Mouse (Mus musculus) heart, postnatal 10 days (tissue): ENCODE data around the gene Pmvk. TPM values are rescaled to one million over a fixed set of nuclear protein-coding genes. Genes with fewer than 3 reads are reported as not detected.
"Not testable (repeated sequence)": the region's sequence is repeated elsewhere in the genome, so short reads cannot be mapped to it uniquely, and the experiment has no call there.

ENCODE experiments used
- DNase-seq, 2 experiments: peaks; one replicate each; pipeline ENCODE4 v3.0.0; 2021
- intact Hi-C: fragments of 180-260 bp; cut with DNase I; formaldehyde crosslinking; loops from one replicate; pipeline ENCODE4 v1.15.1; 2025
- total RNA-seq, 2 experiments: library from RNA; stranded (reverse); gene quantifications; 2 replicates each; pipeline ENCODE4 v1.2.3; 2021

Gene Pmvk
- total RNA-seq, 2 experiments from 2014 or later: 8.9 to 12.1 TPM

DNA sequence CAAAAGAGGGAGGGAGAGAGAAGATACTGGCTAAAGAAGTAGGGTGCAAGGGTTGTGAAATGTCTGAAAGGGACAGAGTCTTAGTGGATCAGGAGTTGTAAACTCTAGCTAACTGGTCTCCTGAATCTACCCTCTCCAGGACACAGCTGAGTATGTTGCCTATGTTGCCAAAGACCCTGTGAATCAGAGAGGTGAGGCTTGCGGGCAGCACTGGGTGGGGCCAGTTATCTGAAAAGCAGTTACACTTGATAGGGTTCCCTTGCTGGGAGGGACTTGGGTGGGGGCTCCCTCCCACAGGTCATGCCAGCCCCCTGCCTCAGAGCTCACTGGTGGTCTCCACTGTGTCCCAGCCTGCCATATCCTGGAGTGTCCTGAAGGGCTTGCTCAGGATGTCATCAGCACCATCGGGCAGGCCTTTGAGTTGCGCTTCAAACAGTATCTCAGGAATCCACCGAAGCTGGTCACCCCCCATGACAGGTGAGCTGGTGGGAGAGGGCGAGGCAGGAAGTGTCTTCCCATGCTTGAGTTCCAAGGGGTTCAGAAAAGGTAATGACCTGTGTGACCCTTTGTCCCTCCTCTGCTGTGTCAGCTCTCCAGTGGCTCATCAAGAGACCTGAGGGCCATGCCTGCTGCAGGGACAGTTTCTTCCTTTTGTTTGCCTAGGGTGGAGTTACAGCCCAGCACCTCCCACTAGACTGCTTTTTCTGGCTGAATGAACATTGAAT is 29.8 kb upstream of the Pmvk start:
- no peak for DNase-seq
- intact Hi-C loops: no loop called here

DNA sequence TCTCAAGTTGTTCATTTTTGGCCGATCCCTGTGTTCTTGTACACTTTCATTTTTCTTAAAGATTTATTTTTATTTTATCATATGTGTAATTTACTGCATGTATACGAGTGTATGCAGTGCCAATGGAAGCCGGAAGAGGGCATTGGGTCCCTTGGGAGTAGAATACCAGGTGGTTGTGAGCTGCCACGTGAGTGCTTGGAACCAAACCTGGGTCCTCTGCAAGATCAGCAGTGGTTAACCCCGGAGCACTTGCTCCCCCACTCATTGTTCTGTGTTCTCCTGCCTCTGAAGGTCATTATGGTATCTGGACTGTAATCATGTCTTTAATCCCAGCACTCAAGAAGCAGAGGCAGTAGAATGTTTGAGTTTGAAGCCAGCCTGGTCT is 29.2 kb upstream of the Pmvk start:
- intact Hi-C loops: no loop called here
- no peak for DNase-seq

DNA sequence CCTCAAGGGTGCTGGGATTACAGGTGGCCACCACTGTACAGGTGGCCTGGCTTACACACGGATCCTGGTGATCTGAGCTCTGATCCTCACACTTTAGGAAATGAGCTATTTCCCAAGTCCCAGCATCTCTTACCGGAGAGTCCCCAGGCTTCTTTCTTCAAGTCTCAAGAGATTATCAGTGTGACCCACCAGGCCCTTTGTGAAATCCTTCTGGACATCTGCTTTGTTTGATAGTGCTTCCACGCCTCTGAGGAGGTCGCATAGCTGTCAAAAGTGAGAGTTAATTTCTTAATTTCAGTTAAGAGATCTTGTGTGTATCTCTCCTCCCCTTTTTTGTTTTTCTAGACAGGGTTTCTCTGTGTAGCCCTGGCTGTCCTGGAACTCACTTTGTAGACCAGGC is 28.5 kb upstream of the Pmvk start:
- no peak for DNase-seq
- intact Hi-C loops: no loop called here

DNA sequence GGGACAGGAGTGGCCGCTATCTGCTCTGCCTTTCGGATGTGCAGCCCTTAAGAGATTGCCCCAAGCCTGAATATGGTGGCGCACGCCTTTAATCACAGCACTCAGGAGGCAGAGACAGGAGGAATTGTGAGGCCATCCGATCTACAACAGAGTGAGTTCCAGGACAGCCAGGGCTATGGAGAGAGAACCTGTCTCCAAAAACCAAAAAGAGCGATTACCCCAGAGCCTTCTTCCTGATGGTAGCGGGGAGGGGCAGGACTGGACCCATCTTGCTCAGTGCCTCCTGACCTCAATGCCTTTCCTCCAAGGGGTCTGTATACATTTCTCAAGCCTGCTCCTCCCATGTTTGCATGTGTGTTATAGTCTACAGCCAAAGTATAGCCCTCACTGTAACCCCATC is 25.3 kb upstream of the Pmvk start:
- DNase-seq, intact Hi-C loops: not testable (repeated sequence)

DNA sequence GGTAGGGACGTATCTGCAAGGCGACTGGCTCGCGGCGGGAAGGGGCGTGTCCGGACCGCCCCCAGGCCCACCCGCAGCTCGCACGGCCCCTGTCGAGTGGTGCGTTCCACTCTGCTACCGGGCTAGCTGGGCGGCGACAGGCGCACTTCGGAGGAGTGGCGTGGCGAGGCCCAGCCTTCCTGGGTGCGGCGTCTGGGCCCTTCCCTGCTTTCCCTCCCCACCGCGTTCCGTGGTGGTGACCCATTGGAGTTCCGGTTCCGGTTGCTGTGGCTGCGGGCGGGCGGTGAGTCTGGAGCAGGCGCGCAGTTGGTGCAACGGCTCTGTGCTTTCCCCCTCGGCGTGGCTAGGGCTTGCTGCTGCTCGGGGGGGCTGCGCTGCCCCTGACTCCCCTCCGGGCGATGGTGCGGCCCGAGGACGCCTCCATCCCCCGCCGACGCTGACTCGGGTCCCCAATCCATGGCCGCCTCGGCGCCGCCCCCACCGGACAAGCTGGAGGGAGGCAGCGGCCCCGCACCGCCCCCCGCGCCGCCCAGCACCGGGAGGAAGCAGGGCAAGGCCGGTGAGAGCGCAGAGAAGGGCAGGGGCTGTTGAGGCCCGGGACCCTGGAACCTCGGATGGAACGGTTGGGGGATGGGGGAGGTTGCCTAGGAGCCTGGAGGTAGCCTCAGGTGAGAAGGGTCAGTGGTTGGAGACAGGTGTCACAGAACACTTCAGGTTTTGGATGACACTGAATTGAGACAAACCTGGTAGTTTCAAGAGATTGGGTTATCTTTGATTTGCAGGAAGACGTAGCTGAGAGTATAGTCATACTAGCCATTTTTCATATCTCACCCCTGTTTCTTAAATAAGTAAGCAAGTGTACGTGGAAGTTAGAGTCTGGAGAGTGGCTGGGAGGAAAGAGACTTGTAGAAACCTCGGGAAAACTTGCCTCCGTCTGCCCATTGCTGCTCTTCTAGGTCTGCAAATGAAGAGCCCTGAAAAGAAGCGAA is 23.9 kb upstream of the Pmvk start, which contains the start of gene Pygo2:
TSS of gene Pygo2 (plus strand) at position 44 of the 989 bp plus-strand sequence.
- DNase-seq: peak; percentile 96
- intact Hi-C loops: no loop called here

DNA sequence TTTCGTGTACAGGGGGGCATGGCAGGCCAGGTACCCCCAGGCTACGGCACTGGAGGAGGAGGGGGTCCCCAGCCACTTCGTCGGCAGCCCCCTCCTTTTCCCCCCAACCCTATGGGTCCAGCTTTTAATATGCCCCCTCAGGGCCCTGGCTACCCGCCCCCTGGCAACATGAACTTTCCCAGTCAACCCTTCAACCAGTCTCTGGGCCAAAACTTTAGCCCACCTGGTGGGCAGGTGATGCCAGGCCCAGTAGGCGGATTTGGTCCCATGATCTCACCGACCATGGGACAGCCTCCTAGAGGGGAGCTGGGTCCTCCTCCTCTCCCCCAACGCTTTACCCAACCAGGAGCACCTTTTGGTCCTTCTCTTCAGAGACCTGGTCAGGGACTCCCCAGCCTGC is 21.7 kb upstream of the Pmvk start:
- intact Hi-C loops: no loop called here
- no peak for DNase-seq

DNA sequence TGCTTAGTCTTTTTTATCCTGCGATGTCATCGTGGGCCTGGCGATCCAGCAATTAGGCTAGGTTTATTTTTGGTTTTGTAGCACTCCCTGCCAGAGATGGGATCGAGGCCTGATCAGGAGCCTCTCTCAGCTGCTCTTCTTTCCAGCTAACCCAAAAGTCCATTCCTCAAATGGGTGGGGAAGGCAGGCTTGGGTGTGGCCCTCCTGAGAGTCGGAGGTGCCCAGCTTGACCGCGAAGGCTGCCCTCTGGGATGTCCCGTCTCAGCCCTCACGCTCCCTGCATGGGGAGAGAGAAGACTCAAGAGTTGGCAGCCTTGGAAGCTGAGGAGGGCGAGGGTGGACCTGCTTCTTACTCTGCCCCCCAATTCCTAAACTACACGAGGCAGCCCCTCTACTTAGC is 19.8 kb upstream of the Pmvk start:
- intact Hi-C loops: no loop called here
- no peak for DNase-seq

DNA sequence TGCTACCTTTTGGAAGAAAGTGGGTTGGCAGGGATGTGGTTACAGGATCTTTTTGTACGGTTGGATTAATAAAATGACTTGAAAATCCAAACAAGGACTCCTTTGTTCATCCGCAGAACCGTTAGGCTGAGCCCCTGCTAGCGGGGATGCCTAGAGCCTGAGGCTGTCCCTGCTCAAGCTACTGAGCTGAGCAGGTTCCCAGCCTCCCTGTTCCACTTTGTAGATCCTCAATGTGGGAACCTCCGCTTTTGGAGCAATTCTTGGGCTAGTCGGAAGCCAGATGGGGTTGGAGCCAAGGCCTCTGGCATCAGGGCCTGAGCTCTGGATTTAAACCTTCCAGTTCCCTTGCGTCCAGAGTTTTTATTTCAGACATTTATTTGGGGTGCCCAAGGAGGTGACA is 19.3 kb upstream of the Pmvk start:
- intact Hi-C loops: no loop called here
- DNase-seq: no peak

DNA sequence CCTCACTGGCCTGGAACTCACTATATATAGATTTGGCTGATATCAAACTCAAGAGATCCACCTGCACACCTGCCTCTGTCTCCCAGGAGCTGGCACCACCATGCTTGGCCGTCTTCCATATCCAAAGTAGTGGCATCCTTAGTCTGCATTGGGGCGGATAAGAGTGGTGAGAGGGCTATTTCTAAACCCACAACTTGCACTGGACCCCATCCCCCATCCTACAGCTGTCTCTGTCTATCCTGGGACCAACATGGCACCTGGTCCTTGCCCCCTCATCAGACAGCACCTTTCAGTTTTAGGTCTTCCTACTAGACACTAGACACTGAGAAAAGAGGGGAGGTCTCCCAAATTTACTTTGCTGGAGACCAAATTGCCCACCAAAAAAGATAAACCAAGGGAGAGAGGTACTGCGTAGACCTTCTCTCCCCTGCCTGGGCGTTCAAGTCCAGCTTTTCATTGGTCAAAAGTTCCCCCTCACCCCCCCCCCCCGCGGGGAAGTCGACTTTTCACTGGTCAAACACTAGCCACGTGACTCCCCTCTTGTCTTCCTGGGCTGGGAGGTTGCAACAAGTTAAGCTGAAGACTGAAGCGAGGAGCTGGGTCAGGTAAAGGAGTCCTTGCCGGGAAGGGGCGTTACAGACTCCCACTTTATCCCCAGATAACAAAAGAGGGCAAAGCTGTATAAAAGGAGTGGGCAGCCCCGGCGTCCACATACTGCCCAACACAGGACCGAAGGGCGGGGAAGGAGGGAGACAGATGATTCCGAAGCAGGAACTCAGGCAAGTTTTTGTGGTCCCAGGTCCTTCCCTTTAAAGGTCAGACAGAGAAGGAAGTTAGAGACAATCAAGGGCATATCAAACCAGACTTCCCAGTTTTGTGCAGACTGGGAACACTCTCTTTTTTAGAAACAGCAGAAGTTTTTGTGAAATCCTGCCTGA is 17.9 kb upstream of the Pmvk start, which contains the start of gene Pbxip1:
TSS of gene Pbxip1 (plus strand) at position 531 of the 938 bp plus-strand sequence.
- DNase-seq: peak; percentile 77 to 80
- intact Hi-C loops: no loop called here

DNA sequence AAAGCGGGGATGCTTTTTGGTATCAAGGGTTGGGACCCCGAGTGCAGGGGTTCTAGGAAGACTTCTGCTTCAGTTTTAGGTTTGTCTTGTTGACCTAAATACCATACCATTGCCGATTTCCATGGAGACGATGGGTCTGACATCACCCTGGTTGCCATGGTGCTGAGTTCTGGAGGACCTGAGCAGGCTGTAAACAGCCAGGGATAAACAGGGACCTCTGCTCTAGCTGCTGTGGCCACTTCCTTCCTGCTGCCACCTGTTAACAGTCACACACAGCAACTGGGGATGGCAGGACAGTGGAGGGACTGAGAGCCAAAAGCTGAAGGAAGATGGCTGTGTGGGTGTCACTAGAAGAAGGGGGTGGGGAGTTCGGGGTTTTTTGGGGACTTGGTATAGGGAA is 17.1 kb upstream of the Pmvk start:
- DNase-seq: peak; percentile 44 to 59
- intact Hi-C loops: no loop called here

DNA sequence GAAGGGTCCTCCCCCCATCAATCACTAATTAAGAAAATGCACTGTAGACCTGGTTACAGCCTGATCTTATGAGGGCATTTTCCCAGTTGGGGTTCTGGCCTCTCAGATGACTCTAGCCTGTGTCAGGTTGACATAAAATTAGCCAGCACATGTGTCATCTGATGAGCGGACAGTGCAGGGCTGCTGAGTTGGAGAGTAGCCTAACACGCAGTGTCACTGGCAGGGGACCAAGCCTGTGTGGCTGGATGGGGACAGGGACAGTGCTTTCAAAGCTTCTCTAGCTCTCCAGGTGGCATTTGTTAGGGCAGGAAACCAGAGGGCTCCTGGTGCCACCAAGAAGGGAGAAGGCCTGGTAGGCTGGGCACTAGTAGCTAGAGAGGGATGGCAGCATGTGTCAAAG is 13.7 kb upstream of the Pmvk start:
- DNase-seq: peak in 1 of 2 experiments; percentile 35
- intact Hi-C loops: no loop called here

DNA sequence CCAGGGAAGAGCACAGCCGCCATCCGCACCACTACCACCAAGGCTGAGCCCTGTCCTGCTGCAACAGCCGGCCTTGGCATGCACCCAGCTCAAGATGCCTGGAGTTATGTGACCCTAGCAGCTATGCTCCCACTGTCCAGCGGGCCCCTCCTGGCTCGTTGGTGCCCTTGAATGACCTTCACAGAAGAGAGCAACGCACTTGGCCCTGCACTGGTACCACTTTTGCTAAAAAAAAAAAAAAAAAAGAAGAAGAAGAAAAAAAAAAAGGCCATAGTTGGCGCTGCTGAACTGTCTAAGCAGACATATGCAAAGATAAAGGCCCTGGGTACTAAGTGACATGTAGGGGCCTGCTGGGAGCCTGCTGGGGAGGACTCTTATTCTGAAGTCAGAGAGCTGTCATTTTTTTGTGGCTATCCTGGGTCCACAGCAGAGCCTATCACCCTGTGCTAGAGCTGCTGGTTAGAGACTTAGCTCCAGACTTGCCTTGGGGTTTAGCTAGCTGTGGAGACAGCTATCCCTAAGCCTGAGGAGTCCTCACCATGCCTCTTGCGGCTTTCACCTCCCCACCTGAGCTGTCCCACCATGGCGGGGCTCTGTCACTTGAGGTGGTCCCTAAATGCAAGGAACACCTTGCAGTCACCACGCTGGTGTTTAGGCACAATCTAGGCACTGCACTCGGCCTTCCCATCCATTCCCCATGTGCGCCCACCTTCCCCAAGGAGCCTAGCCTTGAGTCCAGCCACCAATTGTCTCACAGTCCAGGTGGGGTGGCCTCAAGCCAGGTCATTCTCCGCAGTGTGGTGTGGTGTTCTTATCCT is 5.4 kb upstream of the Pmvk start:
- peak; percentile 63 to 73 for DNase-seq
- intact Hi-C loops: loop anchor here (5.0 kb wide), 1 partner anchor 42 kb away; no protein-coding TSS in a partner anchor

DNA sequence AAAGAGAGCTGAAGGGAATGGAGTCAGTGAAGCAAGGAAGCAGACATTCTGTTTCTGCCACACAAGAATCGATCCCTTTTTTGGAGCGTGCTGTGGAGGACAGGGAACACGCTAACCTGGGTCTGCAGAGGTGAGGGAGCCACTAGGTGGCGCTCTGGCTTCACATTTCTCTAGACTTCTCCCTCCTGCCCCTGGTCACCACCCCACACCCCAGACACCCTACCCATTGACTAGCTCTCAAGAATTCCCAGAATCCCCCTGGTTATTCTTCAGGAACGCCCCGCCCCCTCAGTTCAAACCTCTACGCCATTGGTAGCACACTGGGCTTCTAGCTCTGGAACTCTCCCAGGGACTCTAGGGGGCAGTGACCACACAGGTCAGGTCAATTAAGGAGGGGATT is 4.8 kb upstream of the Pmvk start:
- peak; percentile 73 to 82 for DNase-seq
- intact Hi-C loops: loop anchor here (5.0 kb wide), 1 partner anchor 42 kb away; no protein-coding TSS in a partner anchor

DNA sequence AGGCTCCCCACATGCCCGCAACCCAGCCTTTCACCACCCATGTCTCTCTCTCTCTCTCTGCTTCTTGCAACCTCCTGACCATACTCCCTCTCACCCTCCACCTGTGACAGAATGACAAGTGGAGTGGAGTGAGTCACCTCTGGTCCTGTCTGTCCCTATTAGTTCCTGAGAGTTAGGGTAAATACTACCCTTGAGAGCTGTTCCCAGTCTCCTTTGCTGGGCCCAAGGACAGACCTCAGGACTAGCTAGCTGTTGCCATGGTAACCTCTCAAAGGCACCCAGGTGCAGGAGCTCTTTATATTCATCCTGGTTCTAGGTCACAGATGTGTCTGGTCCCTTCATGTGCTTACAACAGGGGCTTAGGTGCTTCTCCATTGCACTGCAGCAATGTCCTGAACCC is 2.4 kb upstream of the Pmvk start:
- intact Hi-C loops: no loop called here

DNA sequence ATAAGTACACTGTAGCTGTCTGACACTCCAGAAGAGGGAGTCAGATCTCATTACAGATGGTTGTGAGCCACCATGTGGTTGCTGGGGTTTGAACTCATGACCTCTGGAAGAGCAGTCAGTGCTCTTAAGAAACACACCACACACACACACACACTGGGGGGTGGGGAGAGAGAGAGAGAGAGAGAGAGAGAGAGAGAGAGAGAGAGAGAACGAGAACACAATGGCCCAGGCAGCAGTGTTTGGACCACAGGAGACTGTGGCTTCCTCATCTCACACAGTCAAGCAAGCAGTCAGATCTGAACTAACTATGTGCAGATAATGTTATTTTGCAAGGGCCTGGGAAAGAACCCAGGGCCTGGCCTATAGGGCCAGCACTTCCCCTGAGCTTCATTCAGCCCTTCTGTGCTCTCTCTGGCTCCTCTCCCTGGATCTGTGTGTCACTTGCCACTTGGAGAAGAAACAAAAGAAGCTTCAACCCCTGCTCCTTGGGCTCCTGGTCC is 1.5 kb downstream of the Pmvk start:
- no peak for DNase-seq
- intact Hi-C loops: loop anchor here (2.0 to 5.0 kb wide), 2 partner anchors 29 to 231 kb away; no protein-coding TSS in a partner anchor

More for the DNA sequence above, 2.4 kb upstream of the Pmvk start:
- no peak for DNase-seq

DNA sequence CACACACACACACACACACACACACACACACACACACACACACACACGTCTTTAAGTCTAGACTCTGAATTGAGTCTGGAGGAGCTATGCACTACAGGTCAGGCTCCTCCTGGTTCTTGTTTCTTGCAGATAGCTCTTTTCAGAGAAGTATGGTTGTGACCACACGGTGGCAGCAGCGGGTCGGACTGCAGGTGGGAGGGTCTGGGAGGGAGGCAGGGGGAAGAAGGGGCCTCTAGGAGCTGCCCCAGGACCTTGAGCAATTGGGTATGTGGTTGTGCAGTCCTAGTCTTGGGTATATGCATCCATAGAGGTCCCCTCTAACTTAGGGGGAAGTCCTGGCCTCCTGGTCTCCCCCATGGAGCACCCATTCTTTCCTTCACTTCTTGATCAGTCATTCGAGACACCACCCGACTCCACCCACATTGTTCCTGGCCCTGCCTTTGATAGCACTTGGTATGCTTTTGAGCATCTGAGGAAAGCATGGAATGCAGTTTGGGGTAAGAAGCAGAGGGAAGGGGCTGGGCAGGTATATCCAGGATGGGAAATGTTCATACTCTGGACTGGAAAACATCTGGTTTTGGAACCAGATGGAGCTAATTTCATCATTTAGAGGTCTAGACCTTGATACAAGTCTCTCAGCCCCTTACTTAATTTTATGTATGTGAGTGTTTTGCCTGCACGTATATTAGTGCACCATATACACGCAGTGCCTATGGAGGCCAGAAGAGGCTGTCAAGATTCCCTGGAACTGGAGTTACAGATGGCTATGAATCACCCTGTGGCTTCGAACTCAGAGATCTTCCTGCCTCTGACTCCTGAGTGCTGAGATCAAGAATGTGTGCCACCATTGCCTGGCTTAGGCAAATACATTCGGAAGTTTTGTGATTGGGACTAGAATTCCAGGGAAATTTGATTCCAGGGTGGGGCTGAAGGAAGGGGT is 2.7 kb downstream of the Pmvk start:
- peak; percentile 63 to 84 for DNase-seq
- intact Hi-C loops: loop anchor here (2.0 to 5.0 kb wide), 2 partner anchors 28 to 230 kb away; no protein-coding TSS in a partner anchor

DNA sequence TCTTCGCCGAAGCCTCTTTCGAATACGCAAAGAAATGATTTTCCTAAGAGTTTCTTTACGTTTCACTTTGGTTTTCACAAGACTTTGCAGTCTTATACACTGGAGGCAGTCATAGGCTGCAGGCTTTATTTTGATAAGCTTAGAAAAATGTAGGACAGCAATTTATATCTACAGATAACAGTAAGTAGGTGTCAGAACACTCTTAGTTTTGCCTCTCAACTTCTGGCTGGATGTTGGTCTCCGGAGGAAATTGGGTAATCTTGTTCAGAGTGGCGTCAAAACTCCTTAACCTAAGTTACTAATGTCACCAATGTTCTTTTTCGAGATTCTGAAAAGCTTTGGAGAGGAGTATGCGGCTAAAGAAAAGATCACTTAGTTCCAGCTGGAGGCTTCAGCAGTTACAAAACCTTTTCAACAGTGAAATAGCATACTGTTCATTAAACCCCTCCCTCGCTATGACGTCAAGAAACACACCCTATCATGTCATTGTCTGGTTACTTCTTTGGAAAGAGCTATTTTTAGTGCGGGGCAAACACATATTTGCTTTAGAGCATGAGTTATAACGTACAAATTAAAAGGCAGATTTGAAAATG is 4.1 kb downstream of the Pmvk start:
- DNase-seq: no peak
- intact Hi-C loops: loop anchor here (5.0 kb wide), 1 partner anchor 229 kb away; no protein-coding TSS in a partner anchor
